Mouse (Mus musculus): ENCODE measurements around the gene Osgep. TPM values are rescaled to one million over a fixed set of nuclear protein-coding genes. Genes with fewer than 3 reads are reported as not detected.

Gene Osgep
- polyA plus RNA-seq (2014; fragmentation: Illumina TruSeq; extraction: RNeasy Lipid Tissue Mini Kit (QIAGEN cat#74804); ENCODE audit: low read depth, low replicate concordance) = 12.3 TPM

DNA sequence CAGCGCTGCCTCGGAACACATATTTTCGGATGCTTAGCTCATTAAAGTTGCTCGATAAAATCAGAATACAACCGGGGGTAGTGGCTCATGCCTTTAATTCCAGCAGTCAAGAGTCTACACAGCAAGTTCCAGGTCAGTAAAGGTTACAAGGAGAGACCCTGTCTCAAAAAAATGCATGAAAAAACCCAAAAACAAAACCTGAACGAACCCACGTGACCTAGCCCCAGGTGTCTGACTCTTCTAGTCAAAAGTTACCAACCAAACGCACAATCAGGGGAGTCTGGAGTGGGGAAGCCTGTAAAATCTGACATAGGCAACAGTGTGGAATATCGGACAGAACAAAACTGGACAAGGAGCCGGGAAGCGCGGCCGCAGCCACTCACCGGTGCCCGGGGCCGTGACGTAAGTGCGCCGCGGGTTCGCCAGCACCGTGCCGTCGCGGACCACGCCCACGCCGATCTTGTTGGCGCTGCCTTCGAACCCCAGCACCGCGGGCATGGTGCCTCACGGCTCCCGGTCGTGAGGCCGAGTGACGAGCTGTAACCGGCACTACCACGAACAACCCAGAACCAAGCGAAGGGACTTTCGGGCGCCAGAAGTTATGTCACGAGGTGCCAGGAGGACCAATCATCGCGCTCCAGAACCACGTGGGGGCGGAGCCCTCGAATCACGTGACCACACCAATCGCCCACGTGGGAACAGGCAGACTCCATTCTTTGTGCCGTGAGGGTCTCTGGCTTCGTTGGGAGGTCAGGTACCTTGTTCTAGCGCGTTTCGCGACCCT is at the start of gene Osgep, which contains the start of gene Apex1:
Gene Osgep, minus strand, starts transcription at position 613 of the 784 bp plus-strand sequence.
Gene Apex1, plus strand, starts transcription at position 688 of the 784 bp plus-strand sequence.

DNA sequence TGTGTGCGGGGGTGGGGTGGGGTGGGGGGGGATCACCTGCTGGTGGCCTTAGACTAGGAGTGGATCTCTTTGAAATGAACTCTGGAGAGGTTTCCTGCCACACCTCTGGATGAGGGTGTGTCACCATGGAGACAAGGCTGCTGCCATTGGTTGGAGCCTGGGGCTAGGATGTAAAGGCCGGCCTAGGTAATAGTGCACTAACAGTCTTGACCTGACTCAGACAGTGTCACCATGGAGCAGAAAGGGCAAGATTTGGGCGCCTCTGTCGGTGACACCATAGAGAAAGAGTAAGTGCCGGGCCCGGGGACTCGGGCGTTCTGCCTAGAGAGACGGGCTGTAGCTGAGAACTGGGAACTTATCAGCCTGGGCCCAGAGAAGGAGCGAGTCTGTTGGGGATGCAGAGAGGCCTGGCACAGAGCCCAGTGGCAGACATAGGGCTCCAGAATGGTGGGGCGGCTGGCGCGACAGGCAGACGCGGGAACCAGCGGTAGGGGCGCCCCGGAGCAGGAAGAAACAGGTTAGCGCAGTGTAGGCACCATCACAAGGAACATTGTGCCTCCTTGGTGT is 31.3 kb upstream of the Osgep start, which contains the start of gene Pnp2:
Gene Pnp2, plus strand, starts transcription at position 51 of the 567 bp plus-strand sequence.

DNA sequence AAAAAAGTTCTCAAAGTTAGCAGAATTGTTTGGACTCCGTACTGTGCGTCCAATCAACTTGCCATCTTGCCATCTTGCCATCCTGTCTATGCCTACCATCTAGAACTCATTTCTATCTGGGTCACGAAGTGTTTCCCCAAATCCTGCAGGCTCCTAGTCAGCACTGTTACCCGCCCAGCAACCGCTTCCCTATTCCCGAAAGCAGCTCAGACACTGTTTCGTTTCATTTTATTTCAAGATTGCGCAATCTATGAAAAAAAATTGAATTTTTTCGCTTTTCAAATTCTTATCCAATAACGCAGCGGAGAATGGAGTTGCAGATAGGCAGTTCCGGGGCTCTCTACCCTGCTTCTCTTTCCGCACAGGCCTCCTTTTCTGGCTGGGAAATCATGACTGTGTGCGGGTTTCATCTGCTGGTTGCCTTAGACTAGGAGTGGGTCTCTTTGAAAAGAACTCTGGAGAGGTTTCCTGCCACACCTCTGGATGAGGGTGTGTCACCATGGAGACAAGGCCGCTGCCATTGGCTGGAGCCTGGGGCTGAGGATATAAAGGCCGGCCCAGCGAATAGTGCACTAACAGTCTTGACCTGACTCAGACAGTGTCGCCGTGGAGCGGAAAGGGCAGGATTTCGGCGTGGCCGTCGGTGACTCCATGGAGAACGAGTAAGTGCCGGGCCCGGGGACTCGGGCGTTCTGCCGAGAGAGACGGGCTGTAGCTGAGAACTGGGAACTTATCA is 19.4 kb upstream of the Osgep start, which contains the start of gene Gm49342:
Gene Gm49342, plus strand, starts transcription at position 586 of the 736 bp plus-strand sequence.

DNA sequence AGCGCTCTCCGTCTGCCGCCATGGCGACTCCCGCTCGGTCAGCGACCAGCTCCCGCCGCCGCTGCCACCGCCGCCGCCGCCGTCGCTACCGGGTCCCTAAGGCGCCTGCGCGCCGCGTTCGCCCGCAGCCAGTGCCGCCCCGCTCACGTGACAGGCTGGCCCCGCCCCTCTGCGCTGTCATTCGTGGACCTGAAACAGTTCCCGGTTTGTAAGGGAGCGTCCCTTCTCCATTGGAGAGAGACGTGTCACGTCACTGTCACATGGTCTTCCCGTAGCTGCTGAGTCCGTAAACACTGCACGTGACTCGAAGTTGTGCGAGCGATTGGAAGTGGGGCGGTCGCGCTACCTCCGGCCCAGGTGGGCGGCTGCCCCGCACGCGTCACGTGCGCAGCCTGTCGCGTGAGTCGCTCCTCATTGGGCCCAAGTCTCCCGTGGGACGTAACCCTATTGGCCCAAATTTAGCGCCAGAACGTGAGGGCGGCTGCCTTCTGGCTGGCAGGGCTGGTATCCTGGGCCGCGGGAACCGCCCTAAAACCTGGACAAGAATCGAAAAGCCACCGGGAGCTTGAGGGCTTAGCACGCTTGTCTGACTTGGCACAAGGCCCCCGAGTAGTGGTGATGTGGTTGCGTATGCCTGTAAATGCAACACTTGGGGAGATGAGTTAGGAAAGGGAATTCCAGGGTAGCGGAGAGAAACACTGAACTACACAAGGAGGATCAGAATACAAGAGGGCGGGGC is 6.2 kb upstream of the Osgep start, which contains the start of the genes Pip4p1 and Pnp:
Gene Pip4p1, minus strand, starts transcription at position 103 of the 739 bp plus-strand sequence.
Gene Pnp, plus strand, starts transcription at position 329 of the 739 bp plus-strand sequence.

DNA sequence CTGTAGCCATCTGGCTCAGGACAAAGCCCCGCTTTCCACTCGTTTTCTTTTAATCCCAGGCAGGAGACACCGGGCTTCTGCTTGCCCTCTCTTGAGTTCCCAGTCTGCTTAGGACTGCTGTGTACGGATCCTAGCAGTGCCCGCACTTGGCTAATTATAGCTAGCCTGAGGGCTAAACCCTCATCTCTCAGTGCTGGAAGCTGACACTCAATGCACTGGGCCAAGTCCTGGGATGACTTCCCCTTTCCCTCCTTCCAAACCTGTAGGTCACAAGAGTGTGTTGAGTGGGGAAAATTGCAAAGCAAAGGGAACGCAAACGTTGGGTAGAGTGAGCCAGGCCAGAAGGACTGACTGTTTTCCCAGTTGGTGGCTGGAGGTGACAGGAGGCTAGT is 27.3 kb downstream of the Osgep start, which contains the start of gene Klhl33:
Gene Klhl33, minus strand, starts transcription at position 134 of the 392 bp plus-strand sequence.

DNA sequence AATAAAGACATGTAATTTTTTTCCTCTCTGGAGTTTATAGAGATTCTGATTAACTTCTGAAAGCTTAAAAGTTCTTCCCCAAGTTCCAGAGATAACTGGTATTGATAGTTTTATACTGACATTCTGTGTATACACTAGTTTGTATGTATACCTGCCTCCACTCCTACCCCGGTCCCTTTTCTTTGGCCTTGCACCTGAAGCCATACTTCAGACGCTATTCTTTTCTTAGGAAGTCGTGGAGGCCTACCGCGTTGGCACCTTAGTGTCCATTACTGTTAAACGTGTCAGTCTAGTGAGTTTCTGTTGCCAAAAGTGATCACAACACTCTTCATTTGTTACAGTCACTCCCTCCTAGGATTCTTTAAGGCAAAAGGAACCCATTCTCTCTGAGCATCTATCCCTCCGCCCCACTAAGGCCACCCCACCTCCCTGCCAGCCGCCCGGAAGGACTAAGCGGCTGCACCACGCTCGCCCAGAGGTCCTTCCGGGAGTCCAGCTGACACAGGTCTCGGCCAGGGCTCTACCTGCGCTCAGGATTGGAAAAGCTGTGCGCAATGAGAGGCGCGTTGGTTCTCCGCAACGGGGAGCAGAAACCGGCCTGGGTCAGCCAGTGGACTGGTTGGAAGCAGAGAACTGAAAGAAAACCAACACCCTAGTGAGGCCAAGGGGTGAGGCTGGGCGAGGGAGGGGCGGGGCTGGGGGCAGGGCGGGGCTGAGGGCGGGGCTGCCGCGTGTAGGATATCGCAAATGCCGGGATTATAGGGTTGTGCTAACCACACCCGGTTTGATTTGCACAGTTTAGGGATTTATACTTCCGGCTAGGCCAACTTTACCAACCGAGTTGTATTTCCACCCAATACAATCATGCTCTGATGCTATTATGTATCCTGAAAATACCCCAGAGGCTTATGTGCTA is 54.5 kb downstream of the Osgep start, which contains the start of gene Tep1:
Gene Tep1, minus strand, starts transcription at position 672 of the 916 bp plus-strand sequence.

Other genes with a start within 250 kb of the Osgep start
- not detected for gene Olfr747, start 231.7 kb downstream of the Osgep start, polyA plus RNA-seq (2014; fragmentation: Illumina TruSeq; extraction: RNeasy Lipid Tissue Mini Kit (QIAGEN cat#74804); ENCODE audit: low read depth, low replicate concordance)
- not detected for gene Olfr748, start 217.5 kb downstream of the Osgep start, polyA plus RNA-seq (2014; fragmentation: Illumina TruSeq; extraction: RNeasy Lipid Tissue Mini Kit (QIAGEN cat#74804); ENCODE audit: low read depth, low replicate concordance)
- not detected for gene Olfr749, start 179.8 kb downstream of the Osgep start, polyA plus RNA-seq (2014; fragmentation: Illumina TruSeq; extraction: RNeasy Lipid Tissue Mini Kit (QIAGEN cat#74804); ENCODE audit: low read depth, low replicate concordance)
- gene Ttc5, start 139.4 kb downstream of the Osgep start, polyA plus RNA-seq (2014; fragmentation: Illumina TruSeq; extraction: RNeasy Lipid Tissue Mini Kit (QIAGEN cat#74804); ENCODE audit: low read depth, low replicate concordance) = 7.6 TPM
- 20.3 TPM for gene Ccnb1ip1, start 117.2 kb downstream of the Osgep start, polyA plus RNA-seq (2014; fragmentation: Illumina TruSeq; extraction: RNeasy Lipid Tissue Mini Kit (QIAGEN cat#74804); ENCODE audit: low read depth, low replicate concordance)
- 24.1 TPM for gene Parp2, start 117.1 kb downstream of the Osgep start, polyA plus RNA-seq (2014; fragmentation: Illumina TruSeq; extraction: RNeasy Lipid Tissue Mini Kit (QIAGEN cat#74804); ENCODE audit: low read depth, low replicate concordance)
- gene Tep1, start 54.3 kb downstream of the Osgep start, polyA plus RNA-seq (2014; fragmentation: Illumina TruSeq; extraction: RNeasy Lipid Tissue Mini Kit (QIAGEN cat#74804); ENCODE audit: low read depth, low replicate concordance) = 2.8 TPM
- gene Klhl33, start 27.4 kb downstream of the Osgep start, polyA plus RNA-seq (2014; fragmentation: Illumina TruSeq; extraction: RNeasy Lipid Tissue Mini Kit (QIAGEN cat#74804); ENCODE audit: low read depth, low replicate concordance) = 0.06 TPM
- 20.7 TPM for gene Apex1, start 75 bp upstream of the Osgep start, polyA plus RNA-seq (2014; fragmentation: Illumina TruSeq; extraction: RNeasy Lipid Tissue Mini Kit (QIAGEN cat#74804); ENCODE audit: low read depth, low replicate concordance)
- gene Pip4p1, start 6.0 kb upstream of the Osgep start, polyA plus RNA-seq (2014; fragmentation: Illumina TruSeq; extraction: RNeasy Lipid Tissue Mini Kit (QIAGEN cat#74804); ENCODE audit: low read depth, low replicate concordance) = 17.5 TPM
- gene Pnp, start 6.2 kb upstream of the Osgep start, polyA plus RNA-seq (2014; fragmentation: Illumina TruSeq; extraction: RNeasy Lipid Tissue Mini Kit (QIAGEN cat#74804); ENCODE audit: low read depth, low replicate concordance) = 6.9 TPM
- gene Gm49342, start 19.6 kb upstream of the Osgep start, polyA plus RNA-seq (2014; fragmentation: Illumina TruSeq; extraction: RNeasy Lipid Tissue Mini Kit (QIAGEN cat#74804); ENCODE audit: low read depth, low replicate concordance) = not detected
- 5.4 TPM for gene Pnp2, start 31.1 kb upstream of the Osgep start, polyA plus RNA-seq (2014; fragmentation: Illumina TruSeq; extraction: RNeasy Lipid Tissue Mini Kit (QIAGEN cat#74804); ENCODE audit: low read depth, low replicate concordance)
- gene Rnase10, start 82.9 kb upstream of the Osgep start, polyA plus RNA-seq (2014; fragmentation: Illumina TruSeq; extraction: RNeasy Lipid Tissue Mini Kit (QIAGEN cat#74804); ENCODE audit: low read depth, low replicate concordance) = 8.1 TPM
- gene Rnase9, start 117.0 kb upstream of the Osgep start, polyA plus RNA-seq (2014; fragmentation: Illumina TruSeq; extraction: RNeasy Lipid Tissue Mini Kit (QIAGEN cat#74804); ENCODE audit: low read depth, low replicate concordance) = 2.0 TPM
- gene Rnase11, start 125.3 kb upstream of the Osgep start, polyA plus RNA-seq (2014; fragmentation: Illumina TruSeq; extraction: RNeasy Lipid Tissue Mini Kit (QIAGEN cat#74804); ENCODE audit: low read depth, low replicate concordance) = 0.34 TPM
- 1.3 TPM for gene Rnase12, start 132.8 kb upstream of the Osgep start, polyA plus RNA-seq (2014; fragmentation: Illumina TruSeq; extraction: RNeasy Lipid Tissue Mini Kit (QIAGEN cat#74804); ENCODE audit: low read depth, low replicate concordance)
- 0.29 TPM for gene Olfr750, start 149.5 kb upstream of the Osgep start, polyA plus RNA-seq (2014; fragmentation: Illumina TruSeq; extraction: RNeasy Lipid Tissue Mini Kit (QIAGEN cat#74804); ENCODE audit: low read depth, low replicate concordance)
- gene Rnase4, start 166.2 kb upstream of the Osgep start, polyA plus RNA-seq (2014; fragmentation: Illumina TruSeq; extraction: RNeasy Lipid Tissue Mini Kit (QIAGEN cat#74804); ENCODE audit: low read depth, low replicate concordance) = 18.4 TPM
- gene Ang, start 166.3 kb upstream of the Osgep start, polyA plus RNA-seq (2014; fragmentation: Illumina TruSeq; extraction: RNeasy Lipid Tissue Mini Kit (QIAGEN cat#74804); ENCODE audit: low read depth, low replicate concordance) = 0.56 TPM
- gene Eddm3b, start 189.5 kb upstream of the Osgep start, polyA plus RNA-seq (2014; fragmentation: Illumina TruSeq; extraction: RNeasy Lipid Tissue Mini Kit (QIAGEN cat#74804); ENCODE audit: low read depth, low replicate concordance) = 0.88 TPM
- 0.80 TPM for gene Rnase6, start 199.0 kb upstream of the Osgep start, polyA plus RNA-seq (2014; fragmentation: Illumina TruSeq; extraction: RNeasy Lipid Tissue Mini Kit (QIAGEN cat#74804); ENCODE audit: low read depth, low replicate concordance)
- gene Rnase1, start 221.9 kb upstream of the Osgep start, polyA plus RNA-seq (2014; fragmentation: Illumina TruSeq; extraction: RNeasy Lipid Tissue Mini Kit (QIAGEN cat#74804); ENCODE audit: low read depth, low replicate concordance) = not detected
- gene Rnase2b, start 237.4 kb upstream of the Osgep start, polyA plus RNA-seq (2014; fragmentation: Illumina TruSeq; extraction: RNeasy Lipid Tissue Mini Kit (QIAGEN cat#74804); ENCODE audit: low read depth, low replicate concordance) = not detected

Data from testis, adult 10 weeks (tissue).